Mouse (Mus musculus): ENCODE measurements at regions not wholly inside any gene's neighbourhood (a gene's known extent, or its start where the extent isn't known, plus 50 kb on each side); places are given as distances from the start of the nearest gene placed in this dataset.

- 76% methylated on average over 5 of the region's 5 CpGs for WGBS
- DNase-seq (ENCODE audit: low read depth, low spot score): no peak
These were observed 51.3 kb upstream of the Cd28 start for GRCm38 (mm10) chr1:60665329-60665728.

DNA sequence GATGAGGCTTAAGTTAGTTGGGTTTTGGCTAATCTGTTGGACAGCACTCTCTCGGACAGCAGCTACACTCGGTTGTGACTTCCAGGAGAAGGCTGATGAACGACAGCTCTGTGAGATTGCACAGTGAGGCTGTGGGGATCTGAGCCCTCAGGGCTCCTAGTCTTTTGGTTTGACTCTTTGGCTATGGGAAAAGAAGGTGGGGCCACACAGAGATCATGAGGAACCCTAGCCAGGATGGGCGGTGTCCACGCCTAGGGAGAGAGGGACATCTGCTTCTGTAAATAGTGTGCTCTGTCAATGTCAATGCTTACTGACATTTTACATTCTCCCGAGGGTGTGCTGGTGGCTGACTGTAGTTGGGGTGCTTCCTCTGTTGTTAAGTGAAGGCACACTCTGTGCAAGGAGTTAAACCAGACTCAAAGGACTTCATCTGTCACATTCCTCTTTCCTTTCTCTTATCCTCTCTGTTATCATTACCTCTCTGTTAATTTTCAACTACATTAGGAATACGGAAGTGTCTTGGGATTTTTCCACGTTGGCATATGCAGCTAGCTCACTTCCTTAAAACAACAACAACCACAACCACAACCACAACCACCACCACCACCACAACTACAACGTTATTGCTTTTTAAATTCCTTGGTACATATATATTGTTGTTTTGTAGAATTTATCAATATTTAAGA, 54.2 kb upstream of the Cd28 start:
- DNase-seq (ENCODE audit: low read depth, low spot score): no peak
- 19% methylated on average over 9 of the region's 9 CpGs for WGBS

DNA sequence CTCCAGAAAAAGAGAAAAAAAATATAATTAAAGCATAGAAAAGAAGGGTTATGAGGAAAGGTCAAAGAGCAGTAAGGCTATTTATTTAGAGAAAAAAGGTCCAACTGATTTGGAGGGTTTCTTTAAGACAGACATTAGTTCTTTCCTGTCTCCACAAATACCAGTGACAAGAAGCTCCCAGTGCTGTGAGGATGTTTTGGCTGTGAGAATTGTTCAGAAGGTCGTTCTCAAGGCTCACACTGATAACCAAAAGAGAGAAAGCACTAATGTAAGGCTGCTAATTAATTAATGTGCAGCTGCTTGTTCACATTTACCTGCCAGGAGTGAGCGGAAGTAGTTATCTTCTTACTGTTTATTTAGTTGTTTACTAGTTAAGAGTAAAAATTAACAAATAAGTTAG, 54.7 kb upstream of the Cd28 start:
- 58% methylated on average over 2 of the region's 2 CpGs for WGBS
- no peak for DNase-seq (ENCODE audit: low read depth, low spot score)

- DNase-seq (ENCODE audit: low read depth, low spot score): no peak
- WGBS: 86% methylated on average over 1 of the region's 1 CpGs
These were observed 57.0 kb upstream of the Cd28 start for GRCm38 (mm10) chr1:60659604-60660003.

DNA sequence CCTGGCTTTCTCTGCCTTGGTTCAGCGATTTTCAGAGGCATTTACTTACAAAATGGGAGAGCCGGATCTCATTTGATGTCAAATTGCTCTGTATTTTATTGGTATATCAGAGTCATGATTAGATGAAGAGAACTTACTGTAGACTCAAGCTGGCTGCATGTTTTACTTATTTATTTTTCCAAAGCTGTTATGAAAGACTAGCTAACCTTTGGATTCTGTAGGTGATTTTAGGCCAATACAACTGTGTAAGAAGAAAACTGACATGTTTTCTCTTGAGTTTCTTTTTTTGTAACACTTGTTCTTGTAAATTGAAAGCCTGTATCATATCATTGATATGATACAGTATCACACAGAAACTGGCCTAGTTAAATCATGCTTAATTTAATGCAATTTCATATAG, 57.6 kb upstream of the Cd28 start:
- DNase-seq (ENCODE audit: low read depth, low spot score): no peak
- WGBS: 77% methylated on average over 2 of the region's 2 CpGs

GRCm38 (mm10) chr1:60658383-60658782, 58.2 kb upstream of the Cd28 start:
- no peak for DNase-seq (ENCODE audit: low read depth, low spot score)
- WGBS: 58% methylated on average over 4 of the region's 4 CpGs

DNA sequence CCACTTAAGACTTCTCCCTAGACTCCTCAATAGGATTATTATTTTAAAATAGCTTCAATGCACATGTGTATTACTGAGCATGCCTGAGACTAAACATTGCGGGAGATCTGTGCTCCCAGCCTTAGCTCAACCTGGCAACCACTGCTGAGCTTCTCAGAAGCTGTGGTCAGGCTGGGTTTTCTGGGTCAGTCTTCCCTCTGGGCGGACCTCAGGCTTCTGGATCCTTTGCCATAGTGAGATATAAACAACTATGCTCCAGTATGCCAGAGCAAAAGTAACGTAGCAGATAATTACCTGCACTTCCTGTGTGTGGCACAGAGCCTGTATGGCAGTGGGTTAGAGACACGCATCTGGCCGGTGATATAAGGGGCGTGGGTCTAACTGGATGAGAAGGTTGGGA, 59.1 kb upstream of the Cd28 start:
- WGBS: 72% methylated on average over 6 of the region's 6 CpGs
- no peak for DNase-seq (ENCODE audit: low read depth, low spot score)

DNA sequence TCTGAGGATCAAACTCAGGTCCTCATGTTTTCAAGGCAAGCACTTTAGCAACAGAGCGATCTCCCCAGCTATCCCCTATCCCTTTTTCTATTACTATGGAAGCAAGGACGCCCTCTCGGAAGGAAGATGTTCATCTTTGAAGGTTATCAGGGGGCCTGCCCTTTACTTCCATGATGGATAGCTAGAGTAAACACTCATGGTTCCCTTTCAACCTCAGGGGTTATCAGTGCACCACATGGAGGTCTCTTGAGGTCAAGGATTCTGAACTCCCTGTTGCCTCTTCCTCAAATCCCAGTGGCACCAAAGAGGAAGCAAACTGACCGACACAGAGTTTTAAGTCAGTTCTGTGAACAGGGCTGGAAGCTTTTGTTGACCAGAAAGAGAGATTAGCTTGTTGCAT, 59.6 kb upstream of the Cd28 start:
- no peak for DNase-seq (ENCODE audit: low read depth, low spot score)
- WGBS: 91% methylated on average over 4 of the region's 4 CpGs

GRCm38 (mm10) chr1:60655691-60656595, 60.7 kb upstream of the Cd28 start:
- no peak for DNase-seq (ENCODE audit: low read depth, low spot score)
- 82% methylated on average over 6 of the region's 6 CpGs for WGBS

DNA sequence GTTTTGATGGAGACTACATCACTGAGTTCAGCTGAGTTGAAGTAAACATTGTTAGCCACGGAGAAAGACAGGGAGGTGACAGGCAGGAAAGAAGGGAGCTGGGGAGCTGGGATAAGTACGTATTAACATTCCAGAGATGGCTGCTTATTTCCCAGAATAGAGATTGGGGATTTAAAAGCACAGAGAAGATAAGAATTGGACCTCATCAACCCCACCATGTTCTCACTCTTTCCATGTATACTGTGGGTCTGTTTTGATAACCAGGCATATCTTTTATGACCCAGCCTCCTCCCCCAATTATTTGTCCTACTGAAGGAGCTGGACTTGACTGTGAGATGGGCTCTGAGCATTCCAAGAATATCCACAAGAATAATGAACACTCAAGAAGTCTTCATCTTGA, 61.4 kb upstream of the Cd28 start:
- no peak for DNase-seq (ENCODE audit: low read depth, low spot score)

DNA sequence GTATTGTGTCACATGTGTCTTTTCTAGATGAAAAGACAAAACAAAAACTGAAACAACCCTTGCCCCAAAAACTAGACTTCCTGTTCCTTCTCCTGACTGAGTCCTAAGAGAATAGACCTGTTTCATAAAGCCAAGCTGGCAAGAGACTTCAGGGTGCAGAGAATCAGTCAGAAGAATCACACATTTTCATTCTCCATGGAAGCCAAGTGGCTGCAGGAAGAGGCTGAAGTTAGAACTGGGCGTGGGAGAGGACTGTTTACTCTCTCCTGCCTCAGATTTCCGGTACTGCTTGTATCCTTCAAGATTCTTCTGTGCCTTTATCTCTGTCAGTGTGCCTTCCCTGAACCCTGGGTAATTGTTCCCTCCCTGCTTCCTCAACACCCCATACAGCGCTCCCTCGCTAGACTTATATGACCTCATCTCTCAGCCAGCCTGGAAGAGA, 64.0 kb upstream of the Cd28 start:
- DNase-seq (ENCODE audit: low read depth, low spot score): no peak
- 11% methylated on average over 4 of the region's 4 CpGs for WGBS

More for the DNA sequence above, 61.4 kb upstream of the Cd28 start:
- 56% methylated on average over 2 of the region's 2 CpGs for WGBS

DNA sequence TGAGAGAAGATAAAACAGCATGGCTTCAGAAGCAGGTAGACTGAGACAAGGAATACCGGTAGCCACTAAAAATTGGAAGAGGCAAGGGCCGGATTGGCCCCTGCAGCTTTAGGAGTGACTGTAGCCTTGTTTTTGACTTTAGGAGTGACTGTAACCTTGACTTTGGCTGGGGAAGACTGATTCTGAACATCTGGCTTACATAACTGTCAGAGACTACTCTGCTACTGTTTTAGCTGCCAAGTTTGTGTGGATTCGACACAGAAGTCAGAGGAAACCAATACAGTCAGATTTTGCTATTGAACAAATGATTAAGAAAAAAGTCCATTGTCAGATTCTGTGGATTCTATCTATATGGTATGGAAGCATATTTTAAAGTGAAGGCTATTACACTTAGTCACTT, 66.4 kb upstream of the Cd28 start:
- no peak for DNase-seq (ENCODE audit: low read depth, low spot score)
- 83% methylated on average over 3 of the region's 3 CpGs for WGBS

GRCm38 (mm10) chr1:60649303-60649850, 67.2 kb upstream of the Cd28 start:
- 83% methylated on average over 8 of the region's 8 CpGs for WGBS
- no peak for DNase-seq (ENCODE audit: low read depth, low spot score)

GRCm38 (mm10) chr1:60646828-60647227, 69.8 kb upstream of the Cd28 start:
- DNase-seq (ENCODE audit: low read depth, low spot score): no peak
- 94% methylated on average over 5 of the region's 5 CpGs for WGBS

DNA sequence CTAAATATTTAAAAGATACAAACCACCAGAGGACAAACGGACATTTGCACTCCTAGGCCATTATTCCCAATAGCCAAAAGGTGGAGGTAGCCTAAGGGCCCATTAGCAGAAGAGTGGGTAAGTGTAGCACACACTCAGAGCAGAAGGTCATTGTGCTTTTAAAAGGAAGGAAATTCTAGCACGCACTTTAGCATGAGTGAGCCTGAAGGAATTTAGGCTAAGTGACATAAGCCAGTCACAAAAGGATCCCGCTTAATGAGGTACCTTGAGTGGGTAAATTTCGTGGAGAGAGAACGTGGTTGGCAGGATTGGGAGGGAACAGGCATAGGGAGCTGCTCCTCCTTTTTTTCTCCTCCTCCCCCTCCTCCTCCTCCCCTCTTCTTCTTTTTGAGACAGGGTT, 70.4 kb upstream of the Cd28 start:
- 85% methylated on average over 5 of the region's 5 CpGs for WGBS

DNA sequence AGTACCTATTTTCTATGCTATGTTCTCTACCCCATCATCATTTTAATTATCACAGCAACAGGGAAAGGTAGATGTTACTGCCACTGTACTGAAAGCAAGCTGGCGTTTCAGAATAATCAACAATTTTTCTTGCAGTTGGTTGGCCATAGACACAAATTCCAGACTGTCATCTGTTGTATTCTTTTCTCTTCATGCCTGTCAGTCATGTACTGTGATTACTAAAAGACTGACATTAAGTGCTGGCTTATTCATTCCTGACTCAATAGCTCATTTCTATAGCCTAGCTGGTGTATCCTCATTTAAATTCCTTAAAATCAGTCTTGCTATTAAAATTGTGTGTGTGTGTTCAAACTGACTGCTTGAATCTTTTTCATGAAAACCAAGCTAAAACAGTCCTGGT, 71.4 kb upstream of the Cd28 start:
- 100% methylated on average over 1 of the region's 1 CpGs for WGBS
- DNase-seq (ENCODE audit: low read depth, low spot score): no peak

More for the DNA sequence above, 70.4 kb upstream of the Cd28 start:
- no peak for DNase-seq (ENCODE audit: low read depth, low spot score)

DNA sequence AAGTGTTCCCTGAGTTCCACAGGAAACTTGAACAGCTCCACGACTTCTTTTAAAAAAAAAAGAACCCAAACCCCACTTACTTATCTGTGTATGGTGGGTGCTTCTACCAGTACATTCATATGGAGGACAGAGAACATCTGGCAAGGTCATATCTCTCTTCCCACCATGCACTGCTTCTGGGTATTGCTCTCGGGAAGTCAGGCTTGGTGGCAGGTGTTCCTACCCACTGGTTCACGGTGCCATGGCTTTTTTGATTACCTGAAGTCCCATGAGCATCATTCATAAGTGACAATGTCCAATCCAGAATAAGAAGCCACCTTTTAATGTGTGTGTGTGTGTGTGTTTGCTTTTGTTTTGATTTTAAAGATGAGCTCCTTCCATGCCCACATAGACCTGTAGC, 73.8 kb upstream of the Cd28 start:
- no peak for DNase-seq (ENCODE audit: low read depth, low spot score)
- 60% methylated on average over 3 of the region's 3 CpGs for WGBS

GRCm38 (mm10) chr1:60642175-60642574, 74.4 kb upstream of the Cd28 start:
- 38% methylated on average over 2 of the region's 2 CpGs for WGBS
- DNase-seq (ENCODE audit: low read depth, low spot score): no peak

- WGBS: 18% methylated on average over 7 of the region's 7 CpGs
These were observed 74.4 kb upstream of the Raph1 start for GRCm38 (mm10) chr1:60641324-60641764.

DNA sequence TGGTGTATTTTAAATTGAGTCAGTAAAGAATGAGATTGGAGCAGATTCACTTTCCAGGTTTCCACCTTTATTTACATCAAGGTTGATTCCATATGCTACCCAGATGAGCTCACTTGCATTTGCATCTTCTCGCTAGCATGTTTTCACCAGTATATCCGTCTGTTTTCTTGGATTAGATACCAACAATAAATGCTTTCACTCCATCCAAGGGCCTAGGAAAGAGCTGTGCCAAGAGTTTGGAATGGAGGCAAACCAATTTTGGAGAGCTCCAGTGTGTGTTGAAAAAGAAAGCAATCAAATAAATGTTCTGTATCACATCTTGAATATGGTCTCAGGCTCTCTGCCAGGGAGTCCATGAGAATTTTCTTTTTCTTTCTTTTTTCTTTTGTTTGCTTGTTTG, 72.6 kb upstream of the Raph1 start:
- WGBS: 73% methylated on average over 2 of the region's 2 CpGs
- DNase-seq (ENCODE audit: low read depth, low spot score): no peak

More at GRCm38 (mm10) chr1:60641324-60641764, 74.4 kb upstream of the Raph1 start:
- DNase-seq (ENCODE audit: low read depth, low spot score): peak; percentile 40

DNA sequence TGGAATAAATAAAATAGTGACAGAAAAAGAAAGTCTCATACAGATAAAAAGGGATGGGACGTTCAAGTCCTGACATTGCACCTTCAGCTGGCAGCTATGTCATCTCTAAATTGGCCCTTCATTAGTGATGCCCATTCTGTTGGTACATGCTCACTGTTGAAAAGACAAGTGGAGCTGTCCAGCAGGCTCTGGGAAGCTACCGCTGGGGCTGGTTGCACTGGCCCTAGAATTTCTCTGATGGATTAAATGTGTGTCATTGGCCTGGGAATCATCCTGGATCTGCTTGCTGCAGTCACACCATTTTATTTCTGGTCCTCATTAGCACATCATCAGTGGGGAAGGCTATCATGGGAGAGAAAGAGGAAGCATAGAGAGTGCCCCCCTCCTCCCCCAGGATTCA, 72.2 kb upstream of the Raph1 start:
- WGBS: 89% methylated on average over 2 of the region's 2 CpGs
- no peak for DNase-seq (ENCODE audit: low read depth, low spot score)

Measured in large intestine, adult 2 months (tissue).